Mouse (Mus musculus) CD4-positive, CD25-positive, alpha-beta regulatory T cell, adult 4 months (primary cell): ENCODE measurements around the gene Eml3. TPM values are rescaled to one million over a fixed set of nuclear protein-coding genes. Genes with fewer than 3 reads are reported as not detected.

Experiments used
- ATAC-seq: one replicate; pipeline ENCODE4 v1.8.0; 2017
- polyA plus RNA-seq, 2 experiments: library from polyadenylated mRNA; unstranded; fragments of 100-300 nt; shearing (Covaris generic); gene quantifications; one replicate each; pipeline ENCODE4 v1.2.1; 2017

The Eml3 gene
- polyA plus RNA-seq, 2 experiments from 2014 or later: 18.7 to 24.9 TPM

DNA sequence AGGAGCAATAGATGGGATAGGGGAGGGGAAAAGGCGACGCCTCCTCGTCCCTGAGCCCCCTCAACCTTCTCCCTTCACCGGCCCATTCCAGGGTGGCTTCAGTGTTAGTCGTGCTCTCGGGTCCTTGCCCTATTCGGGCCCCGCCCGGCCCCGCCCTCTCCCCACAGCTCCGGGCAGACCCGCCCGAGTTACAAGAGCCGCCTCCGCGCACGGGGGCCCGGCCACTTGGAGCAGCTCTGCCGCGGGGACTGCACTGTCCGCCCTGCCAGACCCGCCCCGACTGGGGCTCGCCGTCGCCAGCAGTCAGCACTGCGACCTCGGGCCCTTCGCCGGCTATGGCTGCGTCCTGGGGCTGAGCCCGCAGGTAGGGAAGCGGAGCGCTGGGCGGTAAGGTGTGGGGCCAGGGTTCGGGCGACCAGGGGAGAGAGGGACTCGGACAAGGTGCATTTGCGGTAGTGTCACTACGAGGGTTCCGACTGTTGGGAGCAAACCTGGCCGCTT lies 59.8 kb downstream of the Eml3 start, which contains the start of gene Ahnak:
Ahnak (plus strand) TSS at position 219 of the 501 bp plus-strand sequence.
- no peak for ATAC-seq

DNA sequence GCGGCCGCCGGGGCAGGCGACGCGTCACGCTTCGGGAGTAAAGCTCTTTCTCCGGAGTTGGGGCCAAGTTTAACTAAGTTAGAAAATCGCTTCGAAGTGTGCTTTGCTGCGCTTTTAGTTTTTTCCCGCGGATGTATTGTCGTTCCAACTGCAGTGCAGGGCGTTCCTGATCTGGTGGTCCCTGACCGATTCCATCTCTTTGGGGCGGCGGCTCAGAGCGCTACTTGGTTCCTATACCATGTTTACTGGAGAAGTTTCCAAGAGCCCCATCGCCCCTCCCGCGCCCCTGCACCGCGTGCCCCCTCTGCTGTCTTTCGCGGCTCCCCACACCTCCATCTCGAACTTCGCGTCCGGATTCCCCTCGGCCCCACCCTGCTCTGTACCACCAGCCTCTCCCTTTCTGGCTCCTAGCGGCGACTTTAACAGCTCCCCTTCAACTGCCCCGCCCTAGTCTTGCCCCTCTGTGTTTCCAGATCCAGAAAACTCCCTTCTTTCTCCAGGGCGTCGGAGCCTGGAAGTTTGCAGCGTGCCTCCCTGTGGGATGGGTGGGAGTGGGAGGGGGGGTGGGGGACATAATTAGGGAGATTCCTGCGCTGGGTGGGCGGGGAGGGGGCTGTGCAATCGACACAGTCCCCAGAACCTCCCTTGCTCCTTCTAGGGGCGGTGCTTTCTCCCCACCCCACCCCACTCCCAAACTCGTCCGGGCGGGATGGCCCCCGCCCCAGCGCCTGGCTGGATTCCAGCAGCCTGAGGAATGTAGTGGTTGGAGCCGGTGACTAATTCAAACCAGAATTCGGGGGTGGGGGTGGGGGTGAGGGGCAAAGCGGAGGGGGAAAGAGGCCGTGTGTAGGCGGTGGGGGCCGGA lies 60.4 kb downstream of the Eml3 start:
- ATAC-seq: peak; percentile 39

DNA sequence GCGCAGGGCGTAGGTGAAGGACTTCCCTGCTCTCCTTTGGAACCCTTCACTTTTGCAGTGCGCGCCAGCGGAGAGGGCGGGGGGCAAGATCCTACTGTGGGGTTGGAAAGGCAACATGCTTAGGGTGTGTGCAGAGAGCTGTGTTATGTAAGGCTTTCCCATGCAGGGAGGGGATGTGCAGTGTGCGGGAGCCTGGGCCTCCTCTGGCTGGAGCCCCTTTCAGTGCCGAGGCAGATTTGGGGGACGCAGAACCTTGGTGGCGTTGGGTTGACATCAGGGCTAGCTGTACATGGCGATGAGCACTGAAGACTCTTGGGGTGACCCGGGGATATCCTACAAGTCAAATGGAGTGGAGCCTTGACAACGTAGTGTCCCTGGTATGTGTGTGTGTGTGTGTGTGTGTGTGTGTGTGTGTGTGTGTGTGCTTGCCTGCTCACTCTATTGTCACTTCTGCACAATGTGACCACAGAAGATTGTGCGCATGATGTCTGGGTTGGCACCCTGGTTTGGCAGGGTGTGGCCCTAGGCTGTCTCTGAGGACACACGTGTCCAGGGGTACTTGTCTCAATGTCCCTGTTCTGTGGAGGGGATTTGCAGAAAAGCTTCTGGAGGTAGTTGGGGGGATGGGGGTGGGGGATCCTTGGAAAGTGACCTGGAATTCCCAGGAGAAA lies 61.2 kb downstream of the Eml3 start:
- ATAC-seq: peak; percentile 31

Other genes starting within 250 kb of the Eml3 start
- gene Slc3a2, start 206.2 kb upstream of the Eml3 start, polyA plus RNA-seq: 10 to 100 TPM; 63.7 to 85.1 TPM
- gene Wdr74, start 193.7 kb upstream of the Eml3 start, polyA plus RNA-seq: 10 to 100 TPM; 72.5 to 92.2 TPM
- gene 1700092M07Rik, start 188.8 kb upstream of the Eml3 start, polyA plus RNA-seq: under 1 TPM in 1 of 2 experiments, not detected in 1; 0.75 TPM
- gene Stx5a, start 188.1 kb upstream of the Eml3 start, polyA plus RNA-seq: 100 to 1,000 TPM; 132 to 165 TPM
- gene Nxf1, start 172.5 kb upstream of the Eml3 start, polyA plus RNA-seq: 100 to 1,000 TPM; 163 to 188 TPM
- 100 to 1,000 TPM; 117 to 124 TPM for gene Tmem223, start 158.6 kb upstream of the Eml3 start, polyA plus RNA-seq
- gene Tmem179b, start 155.1 kb upstream of the Eml3 start, polyA plus RNA-seq: 100 to 1,000 TPM in 1 of 2 experiments, 10 to 100 TPM in 1; 85.6 to 101 TPM
- gene Taf6l, start 143.1 kb upstream of the Eml3 start, polyA plus RNA-seq: 1 to 10 TPM; 5.4 to 6.5 TPM
- 100 to 1,000 TPM; 181 to 198 TPM for gene Polr2g, start 131.0 kb upstream of the Eml3 start, polyA plus RNA-seq
- 1 to 10 TPM; 2.1 to 4.7 TPM for gene Zbtb3, start 127.0 kb upstream of the Eml3 start, polyA plus RNA-seq
- 10 to 100 TPM; 41.6 to 59.0 TPM for gene Ttc9c, start 110.2 kb upstream of the Eml3 start, polyA plus RNA-seq
- 1 to 10 TPM; 4.2 to 6.9 TPM for gene Hnrnpul2, start 109.5 kb upstream of the Eml3 start, polyA plus RNA-seq
- not detected for gene AC129217.1, start 99.8 kb upstream of the Eml3 start, polyA plus RNA-seq
- gene Bscl2, start 92.1 kb upstream of the Eml3 start, polyA plus RNA-seq: 10 to 100 TPM; 86.8 to 98.9 TPM
- gene Gng3, start 90.4 kb upstream of the Eml3 start, polyA plus RNA-seq: 1 to 10 TPM in 1 of 2 experiments, under 1 TPM in 1; 0.91 to 1.4 TPM
- gene Lrrn4cl, start 78.8 kb upstream of the Eml3 start, polyA plus RNA-seq: not detected
- 10 to 100 TPM; 65.0 to 70.2 TPM for gene Ubxn1, start 58.1 kb upstream of the Eml3 start, polyA plus RNA-seq
- 10 to 100 TPM; 80.7 to 88.3 TPM for gene Uqcc3, start 48.6 kb upstream of the Eml3 start, polyA plus RNA-seq
- gene Lbhd1, start 45.8 kb upstream of the Eml3 start, polyA plus RNA-seq: 10 to 100 TPM; 58.1 to 77.2 TPM
- gene Gm49403, start 45.6 kb upstream of the Eml3 start, polyA plus RNA-seq: not detected
- 100 to 1,000 TPM; 102 to 103 TPM for gene 1810009A15Rik, start 40.7 kb upstream of the Eml3 start, polyA plus RNA-seq
- gene Gm49416, start 40.6 kb upstream of the Eml3 start, polyA plus RNA-seq: not detected
- gene Ints5, start 36.5 kb upstream of the Eml3 start, polyA plus RNA-seq: 10 to 100 TPM in 1 of 2 experiments, 1 to 10 TPM in 1; 8.7 to 12.2 TPM
- 10 to 100 TPM; 50.2 to 83.9 TPM for gene Ganab, start 31.5 kb upstream of the Eml3 start, polyA plus RNA-seq
- gene B3gat3, start 9.2 kb upstream of the Eml3 start, polyA plus RNA-seq: 10 to 100 TPM; 18.4 to 19.6 TPM
- gene Rom1, start 196 bp upstream of the Eml3 start, polyA plus RNA-seq: 1 to 10 TPM; 5.1 to 9.2 TPM
- gene Mta2, start 12.3 kb downstream of the Eml3 start, polyA plus RNA-seq: 100 to 1,000 TPM in 1 of 2 experiments, 10 to 100 TPM in 1; 81.7 to 126 TPM
- gene Tut1, start 24.3 kb downstream of the Eml3 start, polyA plus RNA-seq: 10 to 100 TPM; 30.3 to 67.9 TPM
- gene Eef1g, start 37.5 kb downstream of the Eml3 start, polyA plus RNA-seq: 100 to 1,000 TPM; 667 to 787 TPM
- 10 to 100 TPM; 45.2 to 48.9 TPM for gene Ahnak, start 59.7 kb downstream of the Eml3 start, polyA plus RNA-seq
- gene Scgb1a1, start 158.4 kb downstream of the Eml3 start, polyA plus RNA-seq: not detected
- gene Asrgl1, start 206.1 kb downstream of the Eml3 start, polyA plus RNA-seq: 10 to 100 TPM; 33.5 to 34.3 TPM